Mouse (Mus musculus) neural tube, embryonic 15.5 days (tissue): ENCODE results near the gene Ift22. TPM values are rescaled to one million over a fixed set of nuclear protein-coding genes. Genes with fewer than 3 reads are reported as not detected.

Experiments
- ATAC-seq: fragments of 200-750 bp; cut with Nextera tagmentation; 2 replicates; pipeline ENCODE4 v1.8.0; 2017; ENCODE audit warnings: mild to moderate bottlenecking, moderate TSS enrichment, moderate library complexity; ENCODE audit not compliant: low FRiP score
- H3K27ac ChIP-seq: fragments of 300-500 bp; sonication (generic); replicated peaks from 2 replicates; pipeline ENCODE4 v1.5.1; 2015; ENCODE audit warnings: mild to moderate bottlenecking, inconsistent platforms
- H3K27me3 ChIP-seq: fragments of 300-500 bp; sonication (generic); replicated peaks from 2 replicates; pipeline ENCODE4 v1.6.1; 2015; ENCODE audit warnings: inconsistent platforms
- H3K36me3 ChIP-seq: fragments of 300-500 bp; sonication (generic); 2 replicates; pipeline ENCODE4 v1.6.1; 2015; ENCODE audit warnings: inconsistent platforms
- H3K4me1 ChIP-seq: fragments of 300-500 bp; sonication (generic); 2 replicates; pipeline ENCODE4 v1.6.1; 2015; ENCODE audit warnings: inconsistent platforms
- H3K4me2 ChIP-seq: fragments of 300-500 bp; sonication (generic); 2 replicates; pipeline ENCODE4 v1.6.1; 2015; ENCODE audit warnings: inconsistent platforms, mild to moderate bottlenecking, moderate library complexity
- H3K4me3 ChIP-seq: fragments of 300-500 bp; sonication (generic); replicated peaks from 2 replicates; pipeline ENCODE4 v1.5.1; 2015; ENCODE audit warnings: mild to moderate bottlenecking, inconsistent platforms
- H3K9ac ChIP-seq: fragments of 300-500 bp; sonication (generic); replicated peaks from 2 replicates; pipeline ENCODE4 v1.6.1; 2015; ENCODE audit warnings: mild to moderate bottlenecking, inconsistent platforms
- H3K9me3 ChIP-seq: fragments of 300-500 bp; sonication (generic); replicated peaks from 2 replicates; pipeline ENCODE4 v1.6.1; 2016; ENCODE audit warnings: inconsistent platforms
- WGBS: fragments of 180-500 bp; shearing (Covaris S2); methylation state at CpG from one replicate; pipeline ENCODE4 v1.1.7; 2015; ENCODE audit warnings: mixed read lengths; 5-methylcytosine and 5-hydroxymethylcytosine counted together
- polyA plus RNA-seq: library from polyadenylated mRNA; unstranded; fragments of >200 nt; fragmentation: Nextera tagmentation; extraction: Ambion mirVana; gene quantifications from 2 replicates; pipeline ENCODE4 v1.2.1, GENCODE M21; 2015

Gene Ift22
- polyA plus RNA-seq, 1 experiment from 2014 or later, result 115 TPM

- peaks cover 22% of the 10 kb centered on the region for H3K4me1 ChIP-seq
- H3K4me3 ChIP-seq, result peak overlapping the region; percentile 60
- H3K27me3 ChIP-seq, result peaks cover 26% of the 10 kb centered on the region
- ATAC-seq, result peak; percentile 80; the same call in 1 of the 2 replicates
- no peaks in the 10 kb centered on the region for H3K36me3 ChIP-seq
- H3K9me3 ChIP-seq, result no peaks in the 10 kb centered on the region
- 5% methylated on average over 39 of the region's 39 CpGs for WGBS
- peak overlapping the region; percentile 66 for H3K9ac ChIP-seq
- no peak overlapping the region for H3K27ac ChIP-seq
- H3K4me2 ChIP-seq, result peak overlapping the region; percentile 87
Observed at GRCm38 (mm10) chr5:136881380-136882009, 26.5 kb upstream of the Ift22 start.

GRCm38 (mm10) chr5:136882055-136882787, 25.7 kb upstream of the Ift22 start:
- WGBS, result 1% methylated on average over 47 of the region's 47 CpGs
- 0 out of 2 replicates have a peak, but pooled peaks have one; percentile 39 for ATAC-seq
- H3K27ac ChIP-seq, result 0 out of 2 replicates have a peak overlapping the region, but pooled peaks have one; percentile 33

DNA sequence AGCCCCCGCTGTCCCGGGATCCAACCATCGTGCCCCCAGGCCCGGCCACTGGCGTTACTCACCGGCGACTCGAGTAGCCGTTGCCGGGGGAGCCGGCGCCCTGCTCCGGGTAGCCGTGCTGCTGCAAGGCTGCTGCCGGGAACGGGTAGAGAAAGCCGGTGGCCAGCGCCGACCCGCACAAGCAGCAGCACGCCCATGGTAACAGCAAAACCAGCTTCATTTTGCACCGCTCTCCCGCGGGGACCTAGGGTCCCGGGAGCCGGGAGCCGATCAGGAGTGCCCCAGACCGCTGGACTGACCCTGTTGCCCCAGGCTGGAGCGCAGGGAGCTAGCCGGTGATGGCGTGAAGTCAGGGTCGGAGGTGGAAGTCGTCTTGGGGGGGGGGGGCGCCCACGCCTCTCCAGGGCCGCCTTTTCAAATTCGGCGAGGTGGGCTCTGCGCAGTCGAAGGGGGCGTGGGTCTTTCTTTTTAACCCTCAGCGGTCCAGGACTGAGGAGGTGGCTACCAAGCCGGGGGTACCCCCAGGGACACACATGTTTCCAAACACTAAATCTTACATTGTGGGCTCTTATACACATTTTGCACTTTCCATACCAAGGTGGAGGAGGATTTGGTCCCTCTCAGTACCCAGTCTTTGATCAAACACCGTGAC, 25.0 kb upstream of the Ift22 start, which contains the start of gene Col26a1:
Gene Col26a1, minus strand, starts transcription at position 422 of the 652 bp plus-strand sequence.
- 0 out of 2 replicates have a peak, but pooled peaks have one; percentile 51 for ATAC-seq
- H3K36me3 ChIP-seq, result no peaks in the 10 kb centered on the region
- H3K9ac ChIP-seq, result peak within 1 kb of the TSS; percentile 66
- H3K4me2 ChIP-seq, result peak within 1 kb of the TSS; percentile 87
- 0 out of 2 replicates have a peak within 1 kb of the TSS, but pooled peaks have one; percentile 33 for H3K27ac ChIP-seq
- H3K4me3 ChIP-seq, result peak within 1 kb of the TSS; percentile 60
- WGBS, result under 1% methylated on average over 44 of the region's 44 CpGs
- H3K27me3 ChIP-seq, result peaks cover 26% of the 10 kb centered on the region
- peaks cover 22% of the 10 kb centered on the region for H3K4me1 ChIP-seq
- H3K9me3 ChIP-seq, result no peaks in the 10 kb centered on the region

More at GRCm38 (mm10) chr5:136882055-136882787, 25.7 kb upstream of the Ift22 start:
- Histone ChIP-seq H3K4me2 (peak overlapping the region; percentile 87), H3K9ac (peak overlapping the region; percentile 66), H3K4me1 (peaks cover 22% of the 10 kb centered on the region), H3K36me3 (no peaks in the 10 kb centered on the region), H3K4me3 (peak overlapping the region; percentile 60), H3K9me3 (no peaks in the 10 kb centered on the region), H3K27me3 (peaks cover 26% of the 10 kb centered on the region)

- no peak overlapping the region for H3K27ac ChIP-seq
- H3K9me3 ChIP-seq, result no peaks in the 10 kb centered on the region
- no peak overlapping the region for H3K4me3 ChIP-seq
- ATAC-seq, result no peak
- WGBS, result 54% methylated on average over 7 of the region's 7 CpGs
- peaks cover 18% of the 10 kb centered on the region for H3K27me3 ChIP-seq
- no peak overlapping the region for H3K9ac ChIP-seq
- peaks cover 18% of the 10 kb centered on the region for H3K4me1 ChIP-seq
- no peak overlapping the region for H3K4me2 ChIP-seq
- no peaks in the 10 kb centered on the region for H3K36me3 ChIP-seq
Observed at GRCm38 (mm10) chr5:136886957-136887356, 21.0 kb upstream of the Ift22 start.

DNA sequence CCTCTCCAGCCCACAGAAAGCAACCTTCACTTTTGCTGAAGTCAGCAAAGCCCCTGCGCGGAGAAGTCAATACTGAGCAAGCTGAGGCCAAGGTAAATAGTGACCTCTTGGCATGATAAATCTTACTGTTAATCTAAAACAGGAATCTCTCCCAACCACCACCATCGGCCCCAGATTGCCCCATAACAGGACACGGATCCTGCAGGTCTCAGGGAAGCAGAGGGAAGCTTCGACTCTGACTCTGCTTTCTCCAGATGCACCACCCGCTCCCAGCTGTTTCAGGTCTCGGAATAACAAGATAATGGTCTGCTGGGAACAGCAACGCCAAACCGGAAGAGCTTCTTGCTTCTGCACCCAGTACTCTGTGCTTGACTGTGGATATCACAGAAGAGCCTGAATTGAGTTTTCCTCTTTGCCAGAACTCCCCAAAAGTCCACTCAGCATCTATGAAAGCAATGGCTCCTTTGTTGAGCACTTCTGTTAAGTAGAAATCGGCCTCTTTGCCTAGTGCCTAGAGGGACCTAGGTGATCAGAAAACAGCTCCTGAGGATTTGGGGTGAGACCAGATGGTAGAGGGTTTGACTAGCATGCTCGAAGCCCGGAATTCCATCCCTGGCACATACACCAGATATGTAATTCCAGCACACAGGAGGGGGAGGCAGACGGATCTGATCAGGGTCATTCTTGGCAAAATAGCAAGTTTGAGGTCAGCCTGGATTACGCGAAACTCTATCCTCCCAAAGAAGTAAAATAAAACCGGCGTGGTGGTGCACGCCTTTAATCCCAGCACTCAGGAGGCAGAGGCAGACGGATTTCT, 19.2 kb upstream of the Ift22 start:
- Histone ChIP-seq H3K27ac (peak overlapping the region; percentile 18; the same call in 1 of the 2 replicates), H3K4me2 (no peak overlapping the region), H3K4me3 (no peak overlapping the region), H3K36me3 (no peaks in the 10 kb centered on the region), H3K4me1 (0 out of 2 replicates have a peak, but pooled peaks cover 2% of the 10 kb centered on the region), H3K9ac (no peak overlapping the region), H3K9me3 (no peaks in the 10 kb centered on the region), H3K27me3 (peaks cover 9% of the 10 kb centered on the region)
- ATAC-seq, result no peak
- WGBS, result 69% methylated on average over 19 of the region's 19 CpGs

GRCm38 (mm10) chr5:136894840-136895528, 13.0 kb upstream of the Ift22 start:
- no peak overlapping the region for H3K4me2 ChIP-seq
- WGBS, result 66% methylated on average over 25 of the region's 25 CpGs
- no peak overlapping the region for H3K27ac ChIP-seq
- no peak overlapping the region for H3K4me3 ChIP-seq
- H3K27me3 ChIP-seq, result no peaks in the 10 kb centered on the region
- no peaks in the 10 kb centered on the region for H3K36me3 ChIP-seq
- H3K4me1 ChIP-seq, result peaks cover 9% of the 10 kb centered on the region
- ATAC-seq, result no peak
- no peak overlapping the region for H3K9ac ChIP-seq
- no peaks in the 10 kb centered on the region for H3K9me3 ChIP-seq

- H3K36me3 ChIP-seq, result no peaks in the 10 kb centered on the region
- no peak overlapping the region for H3K27ac ChIP-seq
- H3K4me2 ChIP-seq, result no peak overlapping the region
- H3K27me3 ChIP-seq, result no peaks in the 10 kb centered on the region
- H3K9me3 ChIP-seq, result no peaks in the 10 kb centered on the region
- ATAC-seq, result no peak; the same call in 1 of the 2 replicates
- H3K4me1 ChIP-seq, result peaks cover 10% of the 10 kb centered on the region
- H3K4me3 ChIP-seq, result no peak overlapping the region
- 58% methylated on average over 10 of the region's 10 CpGs for WGBS
- no peak overlapping the region for H3K9ac ChIP-seq
Observed at GRCm38 (mm10) chr5:136895529-136895963, 12.4 kb upstream of the Ift22 start.

- WGBS, result 66% methylated on average over 3 of the region's 3 CpGs
- H3K9me3 ChIP-seq, result no peaks in the 10 kb centered on the region
- no peak overlapping the region for H3K4me2 ChIP-seq
- no peaks in the 10 kb centered on the region for H3K36me3 ChIP-seq
- ATAC-seq, result no peak
- no peak overlapping the region for H3K4me3 ChIP-seq
- H3K9ac ChIP-seq, result no peak overlapping the region
- peaks cover 18% of the 10 kb centered on the region for H3K4me1 ChIP-seq
- no peak overlapping the region for H3K27ac ChIP-seq
- H3K27me3 ChIP-seq, result no peaks in the 10 kb centered on the region
Observed at GRCm38 (mm10) chr5:136904621-136905020, 3.3 kb upstream of the Ift22 start.

GRCm38 (mm10) chr5:136905630-136906029, 2.3 kb upstream of the Ift22 start:
- Histone ChIP-seq H3K9me3 (no peaks in the 10 kb centered on the region), H3K4me1 (peaks cover 20% of the 10 kb centered on the region), H3K36me3 (0 out of 2 replicates have a peak, but pooled peaks cover under 1% of the 10 kb centered on the region), H3K9ac (no peak overlapping the region), H3K4me3 (no peak overlapping the region), H3K4me2 (no peak overlapping the region), H3K27ac (no peak overlapping the region), H3K27me3 (no peaks in the 10 kb centered on the region)
- WGBS, result 52% methylated on average over 7 of the region's 7 CpGs
- no peak for ATAC-seq

- Histone ChIP-seq H3K36me3 (peaks cover 20% of the 10 kb centered on the region), H3K27ac (0 out of 2 replicates have a peak overlapping the region, but pooled peaks have one; percentile 51), H3K9me3 (no peaks in the 10 kb centered on the region), H3K4me2 (peak overlapping the region; percentile 59), H3K4me3 (peak overlapping the region; percentile 64), H3K27me3 (no peaks in the 10 kb centered on the region), H3K4me1 (peaks cover 20% of the 10 kb centered on the region), H3K9ac (peak overlapping the region; percentile 52; the same call in 1 of the 2 replicates)
- peak; percentile 30 for ATAC-seq
- WGBS, result 45% methylated on average over 9 of the region's 9 CpGs
Observed at GRCm38 (mm10) chr5:136907587-136907986, 363 bp upstream of the Ift22 start.
